Comparison of ENCODE assay signal across 9 mouse cellular contexts in the genomic region with DNA sequence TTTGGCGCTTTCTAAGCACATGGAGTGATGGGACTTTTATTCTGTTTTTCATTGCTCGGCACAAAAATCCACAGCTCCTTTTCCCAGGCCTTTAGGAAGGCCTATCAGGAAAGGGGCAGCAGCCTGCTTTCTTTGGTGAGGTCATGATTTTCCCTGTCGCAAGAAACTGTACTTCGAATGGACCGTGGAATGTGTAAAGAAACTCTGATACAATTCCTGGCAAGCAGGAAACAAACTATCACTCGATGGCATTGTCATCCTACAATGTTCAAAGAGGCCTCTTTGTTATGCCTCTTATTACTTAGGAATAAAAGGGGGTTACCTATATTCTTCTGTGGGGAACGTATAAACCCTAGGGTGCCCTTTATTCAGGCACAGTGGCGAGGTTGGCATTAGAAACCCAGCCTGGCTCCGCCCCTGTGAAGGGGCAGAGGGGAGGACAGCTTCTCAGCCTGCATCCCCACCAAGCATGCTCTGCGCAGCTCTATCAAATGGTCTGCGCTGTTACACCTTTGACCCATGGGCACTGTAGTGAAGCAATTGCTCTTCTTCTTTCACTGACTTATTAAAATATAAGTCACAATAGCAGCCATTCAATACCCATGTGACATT.
A peak's percentile ranks its signal among the peaks of the same experiment; 100 is the strongest.
DNase-seq lines count a peak whose midpoint lies in the region; ATAC-seq lines count a peak whose summit lies in the region.
"Had no signal": no experiment of that assay in that cellular context is flagged by ENCODE, and none has a peak within 500 bp of the region (broad histone marks: within the 10 kb centered on the region; RNA-seq: fewer than 3 reads in every experiment).

No protein-coding gene starts in this region.

- H3K4me3 ChIP-seq in kidney, embryonic 15.5 days (replicated peaks), result no peak overlapping the region
- peak overlapping the region; percentile 35; the same call in 1 of the 2 replicates for H3K4me3 ChIP-seq in forebrain, embryonic 10.5 days
- H3K4me3 ChIP-seq in hindbrain, embryonic 13.5 days, result no peak overlapping the region
- no peak overlapping the region for H3K4me3 ChIP-seq in midbrain, embryonic 16.5 days (ENCODE audit: low read depth, low read length)

- no peak overlapping the region for H3K9ac ChIP-seq in kidney, embryonic 15.5 days
- H3K9ac ChIP-seq in hindbrain, embryonic 13.5 days, result no peak overlapping the region
- no peak overlapping the region for H3K9ac ChIP-seq in midbrain, embryonic 16.5 days (ENCODE audit: low read depth, low read length)

- 0 out of 2 replicates have a peak, but pooled peaks cover 2% of the 10 kb centered on the region for H3K27me3 ChIP-seq in kidney, embryonic 15.5 days
- peaks cover 16% of the 10 kb centered on the region; the same call in 1 of the 2 replicates for H3K27me3 ChIP-seq in forebrain, embryonic 10.5 days (ENCODE audit: poor library complexity, severe bottlenecking)
- H3K27me3 ChIP-seq in hindbrain, embryonic 13.5 days, result 0 out of 2 replicates have a peak, but pooled peaks cover 3% of the 10 kb centered on the region
- H3K27me3 ChIP-seq in midbrain, embryonic 16.5 days (ENCODE audit: control insufficient read depth, insufficient read depth, low read depth, low read length), result no peaks in the 10 kb centered on the region

- H3K9me3 ChIP-seq in kidney, embryonic 15.5 days (replicated peaks), result no peaks in the 10 kb centered on the region
- H3K9me3 ChIP-seq in forebrain, embryonic 10.5 days, result no peaks in the 10 kb centered on the region
- H3K9me3 ChIP-seq in hindbrain, embryonic 13.5 days, result no peaks in the 10 kb centered on the region
- no peaks in the 10 kb centered on the region for H3K9me3 ChIP-seq in midbrain, embryonic 16.5 days (replicated peaks; ENCODE audit: control insufficient read depth, low read length, poor library complexity, severe bottlenecking)

- H3K4me2 ChIP-seq in kidney, embryonic 15.5 days, result 0 out of 2 replicates have a peak overlapping the region, but pooled peaks have one; percentile 43
- H3K4me2 ChIP-seq in hindbrain, embryonic 13.5 days, result no peak overlapping the region
- no peak overlapping the region for H3K4me2 ChIP-seq in midbrain, embryonic 16.5 days (ENCODE audit: low read length)

- DNase-seq in kidney, postnatal 4 days, result no peak
- no peak for DNase-seq in forebrain, embryonic 10.5 days (ENCODE audit: extremely low spot score, low spot score)
- no peak for DNase-seq in T-cell, adult 2 months (ENCODE audit: low spot score)
- DNase-seq in urinary bladder, postnatal 14 days (ENCODE audit: low spot score), result no peak
- DNase-seq: adrenal gland, adult 8-10 months; cerebellum, postnatal 14 days had no signal

- peak; percentile 41; the same call in 1 of the 2 replicates for ATAC-seq in kidney, embryonic 15.5 days (replicated peaks; ENCODE audit: low FRiP score)
- no peak for ATAC-seq in hindbrain, embryonic 13.5 days (ENCODE audit: low FRiP score)
- no peak for ATAC-seq in midbrain, embryonic 16.5 days

- H3K27ac ChIP-seq in kidney, embryonic 15.5 days, result peak overlapping the region; percentile 88
- peak overlapping the region; percentile 95 for H3K27ac ChIP-seq in forebrain, embryonic 10.5 days
- peak overlapping the region; percentile 91 for H3K27ac ChIP-seq in hindbrain, embryonic 13.5 days
- H3K27ac ChIP-seq in midbrain, embryonic 16.5 days (ENCODE audit: low read length), result peak overlapping the region; percentile 69

- peaks cover 21% of the 10 kb centered on the region for H3K4me1 ChIP-seq in kidney, embryonic 15.5 days
- H3K4me1 ChIP-seq in forebrain, embryonic 10.5 days, result peaks cover 44% of the 10 kb centered on the region
- peaks cover 25% of the 10 kb centered on the region for H3K4me1 ChIP-seq in hindbrain, embryonic 13.5 days (replicated peaks)
- peaks cover 17% of the 10 kb centered on the region for H3K4me1 ChIP-seq in midbrain, embryonic 16.5 days (ENCODE audit: control insufficient read depth, insufficient read depth, low read length)

- H3K36me3 ChIP-seq in kidney, embryonic 15.5 days, result no peaks in the 10 kb centered on the region
- H3K36me3 ChIP-seq in forebrain, embryonic 10.5 days (replicated peaks), result no peaks in the 10 kb centered on the region
- H3K36me3 ChIP-seq in hindbrain, embryonic 13.5 days, result no peaks in the 10 kb centered on the region
- H3K36me3 ChIP-seq in midbrain, embryonic 16.5 days (ENCODE audit: control insufficient read depth, insufficient read depth, low read length), result no peaks in the 10 kb centered on the region

- WGBS in kidney, embryonic 15.5 days, result 46% methylated on average over 11 of the region's 11 CpGs
- WGBS in forebrain, embryonic 10.5 days, result 38% methylated on average over 11 of the region's 11 CpGs
- WGBS in hindbrain, embryonic 13.5 days, result 21% methylated on average over 11 of the region's 11 CpGs
- 20% methylated on average over 11 of the region's 11 CpGs for whole genome bisulfite sequencing in midbrain, embryonic 16.5 days
